Comparison of ENCODE assay signal across 9 mouse cellular contexts in the genomic region with DNA sequence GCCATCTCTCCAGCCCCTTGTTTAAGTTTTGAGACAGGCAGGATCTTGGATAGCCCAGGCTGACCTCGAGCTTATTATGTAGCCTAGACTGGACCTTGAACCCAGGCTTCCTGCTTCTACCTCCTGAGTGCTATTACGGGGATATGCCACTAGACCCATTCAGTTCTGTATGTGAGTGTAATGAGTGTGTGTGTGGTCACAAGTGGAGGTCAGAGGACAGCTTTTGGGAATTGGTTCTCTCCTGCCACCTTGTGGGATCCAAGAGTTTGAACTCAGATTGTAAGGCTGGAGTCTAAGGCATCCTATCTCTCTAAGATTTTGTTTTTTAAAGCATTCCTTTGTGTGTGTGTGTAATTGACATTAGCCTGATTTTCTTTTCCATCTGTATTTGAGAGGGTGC. TPM values are rescaled to one million over a fixed set of nuclear protein-coding genes. Genes with fewer than 3 reads are reported as not detected.
DNase-seq lines count a peak whose midpoint lies in the region; ATAC-seq and TF ChIP-seq lines count a peak whose summit lies in the region.
"Had no signal": no experiment of that assay in that cellular context is flagged by ENCODE, and none has a peak within 500 bp of the region (broad histone marks: within the 10 kb centered on the region; RNA-seq: fewer than 3 reads in every experiment).

No protein-coding gene starts in this region.

- WGBS in liver, embryonic 14.5 days (ENCODE audit: insufficient replicate concordance) = 54% methylated on average over 2 of the region's 2 CpGs
- whole genome bisulfite sequencing in liver, embryonic 12.5 days (ENCODE audit: insufficient replicate concordance) = 58% methylated on average over 2 of the region's 2 CpGs
- WGBS in embryonic facial prominence, embryonic 14.5 days = 37% methylated on average over 2 of the region's 2 CpGs

- no peak overlapping the region for H3K9ac ChIP-seq in liver, embryonic 14.5 days (replicated peaks)
- no peak overlapping the region for H3K9ac ChIP-seq in liver, embryonic 12.5 days
- H3K9ac ChIP-seq in embryonic facial prominence, embryonic 14.5 days (ENCODE audit: low read depth, low read length) = no peak overlapping the region

- H3K27ac ChIP-seq in liver, embryonic 14.5 days = no peak overlapping the region
- H3K27ac ChIP-seq in liver, embryonic 12.5 days = no peak overlapping the region
- H3K27ac ChIP-seq in embryonic facial prominence, embryonic 14.5 days (replicated peaks; ENCODE audit: low read depth, low read length) = no peak overlapping the region

- no peak for ATAC-seq in liver, embryonic 14.5 days (ENCODE audit: insufficient read depth)
- ATAC-seq in liver, embryonic 12.5 days = no peak
- no peak for ATAC-seq in embryonic facial prominence, embryonic 14.5 days (ENCODE audit: low read depth)

- peaks cover 29 to 50% of the 10 kb centered on the region in 2 experiments for H3K4me1 ChIP-seq in liver, embryonic 14.5 days (replicated peaks; ENCODE audit: control insufficient read depth in 2 of 2, insufficient read depth in 2 of 2, low read length in 1 of 2)
- peaks cover 78% of the 10 kb centered on the region for H3K4me1 ChIP-seq in liver, embryonic 12.5 days
- H3K4me1 ChIP-seq in embryonic facial prominence, embryonic 14.5 days (ENCODE audit: control insufficient read depth, insufficient read depth, low read length) = peaks cover 19% of the 10 kb centered on the region

- TF ChIP-seq EP300 in liver, embryonic 14.5 days (IDR thresholded peaks at IDR 0.05; ENCODE audit: low read depth) = no peak

- peak; percentile 54 to 55 for DNase-seq in cerebellum, postnatal 14 days
- no peak for DNase-seq in cerebellum, postnatal 25 days
- DNase-seq in liver, embryonic 14.5 days (ENCODE audit: low read depth in 3 of 3, low spot score in 3 of 3) = no peak
- peak; percentile 38 for DNase-seq in embryonic facial prominence, embryonic 14.5 days (ENCODE audit: low spot score)
- peak; percentile 81 for DNase-seq in retina, postnatal 1 day
- DNase-seq in gastrocnemius, postnatal 36 days = no peak
- no peak for DNase-seq in urinary bladder, postnatal 10 days (ENCODE audit: low spot score)
- DNase-seq: cerebellum, adult 8-10 months had no signal

- no peaks in the 10 kb centered on the region for H3K9me3 ChIP-seq in liver, embryonic 14.5 days (ENCODE audit: control insufficient read depth, low read length)
- no peaks in the 10 kb centered on the region for H3K9me3 ChIP-seq in liver, embryonic 12.5 days (replicated peaks)
- H3K9me3 ChIP-seq in embryonic facial prominence, embryonic 14.5 days (ENCODE audit: control insufficient read depth, low read length) = no peaks in the 10 kb centered on the region

- no peak overlapping the region for H3K4me3 ChIP-seq in liver, embryonic 14.5 days (ENCODE audit: insufficient read depth in 1 of 2, low read depth in 2 of 2, low read length in 2 of 2)
- no peak overlapping the region for H3K4me3 ChIP-seq in liver, embryonic 12.5 days
- H3K4me3 ChIP-seq in embryonic facial prominence, embryonic 14.5 days (ENCODE audit: low read depth, low read length) = no peak overlapping the region

- H3K4me2 ChIP-seq in liver, embryonic 14.5 days (ENCODE audit: low read depth) = no peak overlapping the region
- no peak overlapping the region for H3K4me2 ChIP-seq in liver, embryonic 12.5 days
- no peak overlapping the region for H3K4me2 ChIP-seq in embryonic facial prominence, embryonic 14.5 days (ENCODE audit: low read depth, low read length)

- peak; percentile 51 for TF ChIP-seq CTCF in liver, embryonic 14.5 days (IDR thresholded peaks at IDR 0.05; ENCODE audit: low read depth)

- H3K36me3 ChIP-seq in liver, embryonic 14.5 days (replicated peaks; ENCODE audit: control insufficient read depth, insufficient read depth, low read depth) = no peaks in the 10 kb centered on the region
- H3K36me3 ChIP-seq in liver, embryonic 12.5 days = no peaks in the 10 kb centered on the region
- no peaks in the 10 kb centered on the region for H3K36me3 ChIP-seq in embryonic facial prominence, embryonic 14.5 days (ENCODE audit: control insufficient read depth, insufficient read depth, low read length)

- intact Hi-C loops in gastrocnemius, postnatal 36 days (cut with DNase I) = loop anchor here (5.0 kb wide), 1 partner anchor 266 kb away; no protein-coding TSS in a partner anchor

- H3K27me3 ChIP-seq in liver, embryonic 14.5 days (ENCODE audit: control insufficient read depth, insufficient read depth, low read length) = no peaks in the 10 kb centered on the region
- no peaks in the 10 kb centered on the region for H3K27me3 ChIP-seq in liver, embryonic 12.5 days (replicated peaks)
- H3K27me3 ChIP-seq in embryonic facial prominence, embryonic 14.5 days (replicated peaks; ENCODE audit: control insufficient read depth, insufficient read depth, low read length) = no peaks in the 10 kb centered on the region

RNA-seq across cellular contexts. Expression of a gene that starts 2.0 kb away (rescaled TPM):
- 3.8 and 12.4 TPM in 2 replicates for polyA plus RNA-seq in liver, embryonic 14.5 days (2012; rRNA removed)
- 18.1 and 20.4 TPM in 2 replicates for polyA plus RNA-seq in liver, embryonic 14.5 days (2014; fragmentation: Nextera tagmentation; extraction: Ambion mirVana)
- 22.5 and 28.1 TPM in 2 replicates for polyA plus RNA-seq in liver, embryonic 12.5 days (2016; fragmentation: Nextera tagmentation; extraction: Ambion mirVana)
- polyA plus RNA-seq in embryonic facial prominence, embryonic 14.5 days (2014; fragmentation: Nextera tagmentation; extraction: Ambion mirVana) = 10.5 and 14.2 TPM in 2 replicates
- 10 to 100 TPM in 1 of 2 experiments, 1 to 10 TPM in 1; 10.0 to 13.8 TPM for total RNA-seq in gastrocnemius, postnatal 36 days (2021)

Comparison
In these comparisons a context has a peak if more than half of its experiments do, and no peak if none do; other contexts are left out.
1. DNase-seq: peak in cerebellum, postnatal 14 days (2 of 2), embryonic facial prominence, embryonic 14.5 days (single experiment) and retina, postnatal 1 day (single experiment); none in cerebellum, postnatal 25 days (0 of 2), liver, embryonic 14.5 days (0 of 3), gastrocnemius, postnatal 36 days (0 of 2) and urinary bladder, postnatal 10 days (single experiment).